Mouse (Mus musculus) Patski (cell line): ENCODE measurements around the gene Pard3. TPM values are rescaled to one million over a fixed set of nuclear protein-coding genes. Genes with fewer than 3 reads are reported as not detected.

ENCODE experiments used
- ATAC-seq: fragments of 100-300 bp; one replicate; pipeline ENCODE4 v1.8.0; 2021
- CTCF ChIA-PET: fragments of 350-600 bp; sonication (Branson Sonifier 250); formaldehyde crosslinking; loops from one replicate; lab custom pipeline; 2022; ENCODE audit warnings: inconsistent platforms; lab: Charles Lee
- POLR2A ChIA-PET: fragments of 350-600 bp; sonication (Branson Sonifier 250); formaldehyde crosslinking; loops from one replicate; lab custom pipeline; 2022; ENCODE audit warnings: antibody characterized with exemption, inconsistent platforms; lab: Charles Lee
- DNase-seq: peaks from one replicate; pipeline ENCODE4 v3.0.0-alpha.2; 2011; ENCODE audit warnings: low read depth, low spot score
- H3K27me3 ChIP-seq: fragments of 371-371 bp; one replicate; pipeline ENCODE4 v1.5.1; 2021
- CTCF ChIP-seq: fragments of 100-300 bp; IDR thresholded peaks from one replicate; pipeline ENCODE4 v1.5.1; 2021
- in situ Hi-C: fragments of 300-500 bp; cut with MboI; formaldehyde crosslinking; loops from 3 replicates; pipeline ENCODE4 v1.11.1; 2018; ENCODE audit warnings: low pct_unique_long_range_greater_than_20kb, mixed read lengths
- polyA plus RNA-seq: library from polyadenylated mRNA; unstranded; gene quantifications from one replicate; pipeline ENCODE4 v1.2.3, GENCODE M21; 2021

The Pard3 gene
- polyA plus RNA-seq, 1 experiment from 2014 or later = 36.8 TPM

GRCm38 (mm10) chr8:127064361-127065112 lies 844 bp downstream of the Pard3 start:
- ATAC-seq = peak; percentile 33
- in situ Hi-C loops = loop anchor here (5.0 kb wide), 2 partner anchors 77 to 78 kb away; no protein-coding TSS in a partner anchor
- no peak for DNase-seq
- POLR2A ChIA-PET = interaction anchor here (1.2 to 1.5 kb wide), 4 partner anchors 54 to 80 kb away, joined by 3 to 5 read pairs (median 3); no protein-coding TSS in a partner anchor
- no peaks in the 10 kb centered on the region for H3K27me3 ChIP-seq
- TF ChIP-seq CTCF = no peak
- CTCF ChIA-PET = interaction anchor here (1.7 to 1.8 kb wide), 2 partner anchors 75 to 113 kb away, joined by 4 to 8 read pairs; no protein-coding TSS in a partner anchor

GRCm38 (mm10) chr8:127065113-127065473 lies 1.4 kb downstream of the Pard3 start:
- no peaks in the 10 kb centered on the region for H3K27me3 ChIP-seq
- TF ChIP-seq CTCF = no peak
- DNase-seq (no peak), ATAC-seq (no peak)
- ChIA-PET CTCF (no interaction called here), POLR2A (no interaction called here)
- in situ Hi-C loops = no loop called here

GRCm38 (mm10) chr8:127065791-127066190 lies 2.1 kb downstream of the Pard3 start:
- in situ Hi-C loops = no loop called here
- no peak for TF ChIP-seq CTCF
- no peak for ATAC-seq
- POLR2A ChIA-PET = no interaction called here
- no peaks in the 10 kb centered on the region for H3K27me3 ChIP-seq
- no peak for DNase-seq
- CTCF ChIA-PET = interaction anchor here (1.2 kb wide), 1 partner anchor 44 kb away, joined by 4 read pairs; no protein-coding TSS in a partner anchor

- no peak for TF ChIP-seq CTCF
- in situ Hi-C loops = no loop called here
- no peak for ATAC-seq
- CTCF ChIA-PET = interaction anchor here (0.6 to 2.8 kb wide), 4 partner anchors 45 to 111 kb away, joined by 3 to 16 read pairs (median 4); no protein-coding TSS in a partner anchor
- no peak for DNase-seq
- POLR2A ChIA-PET = interaction anchor here (0.7 to 1.4 kb wide), 2 partner anchors 10 to 326 kb away, joined by 3 to 7 read pairs; no protein-coding TSS in a partner anchor
- no peaks in the 10 kb centered on the region for H3K27me3 ChIP-seq
Observed at GRCm38 (mm10) chr8:127066501-127066900, 2.8 kb downstream of the Pard3 start.

GRCm38 (mm10) chr8:127068719-127069118 lies 5.0 kb downstream of the Pard3 start:
- in situ Hi-C loops = no loop called here
- POLR2A ChIA-PET = no interaction called here
- CTCF ChIA-PET = interaction anchor here (0.6 to 2.8 kb wide), 8 partner anchors 8 to 1380 kb away, joined by 3 to 16 read pairs (median 3); no protein-coding TSS in a partner anchor
- no peaks in the 10 kb centered on the region for H3K27me3 ChIP-seq
- DNase-seq (no peak), ATAC-seq (no peak)
- TF ChIP-seq CTCF = no peak

GRCm38 (mm10) chr8:127070225-127070624 lies 6.5 kb downstream of the Pard3 start:
- H3K27me3 ChIP-seq = no peaks in the 10 kb centered on the region
- TF ChIP-seq CTCF = no peak
- in situ Hi-C loops = no loop called here
- POLR2A ChIA-PET = interaction anchor here (0.6 kb wide), 1 partner anchor 88 kb away, joined by 3 read pairs; no protein-coding TSS in a partner anchor
- DNase-seq (peak; percentile 91), ATAC-seq (peak; percentile 71)
- CTCF ChIA-PET = no interaction called here

GRCm38 (mm10) chr8:127073052-127073618 lies 9.4 kb downstream of the Pard3 start:
- CTCF ChIA-PET = interaction anchor here (1.3 to 3.3 kb wide), 2 partner anchors 14 to 66 kb away, joined by 3 to 11 read pairs; no protein-coding TSS in a partner anchor
- in situ Hi-C loops = no loop called here
- ATAC-seq (no peak), DNase-seq (no peak)
- TF ChIP-seq CTCF = no peak
- POLR2A ChIA-PET = interaction anchor here (0.6 to 1.1 kb wide), 2 partner anchors 9 to 66 kb away, joined by 3 read pairs; no protein-coding TSS in a partner anchor
- H3K27me3 ChIP-seq = no peaks in the 10 kb centered on the region

- in situ Hi-C loops = no loop called here
- DNase-seq (no peak), ATAC-seq (no peak)
- no peak for TF ChIP-seq CTCF
- CTCF ChIA-PET = interaction anchor here (1.3 kb wide), 1 partner anchor 8 kb away, joined by 4 read pairs; no protein-coding TSS in a partner anchor
- POLR2A ChIA-PET = interaction anchor here (1.8 kb wide), 1 partner anchor 10 kb away, joined by 7 read pairs; no protein-coding TSS in a partner anchor
- no peaks in the 10 kb centered on the region for H3K27me3 ChIP-seq
Observed at GRCm38 (mm10) chr8:127076511-127076910, 12.8 kb downstream of the Pard3 start.

- no peaks in the 10 kb centered on the region for H3K27me3 ChIP-seq
- no peak for TF ChIP-seq CTCF
- ATAC-seq (no peak), DNase-seq (no peak)
- in situ Hi-C loops = no loop called here
- POLR2A ChIA-PET = no interaction called here
- CTCF ChIA-PET = no interaction called here
Observed at GRCm38 (mm10) chr8:127079244-127079805, 15.6 kb downstream of the Pard3 start.

GRCm38 (mm10) chr8:127081297-127081696 lies 17.6 kb downstream of the Pard3 start:
- ChIA-PET POLR2A (no interaction called here), CTCF (interaction anchor here (0.8 kb wide), 1 partner anchor 57 kb away, joined by 3 read pairs; no protein-coding TSS in a partner anchor)
- in situ Hi-C loops = no loop called here
- no peak for TF ChIP-seq CTCF
- DNase-seq = no peak
- no peaks in the 10 kb centered on the region for H3K27me3 ChIP-seq
- ATAC-seq = no peak
